Mouse (Mus musculus) embryonic fibroblast, embryonic 13.5 days (primary cell): ENCODE data around the gene Styk1. TPM values are rescaled to one million over a fixed set of nuclear protein-coding genes. Genes with fewer than 3 reads are reported as not detected.

Experiments used
- H3K27ac ChIP-seq: 2 replicates; pipeline ENCODE4 v1.5.1; 2012; ENCODE audit warnings: low read length, control low read depth, inconsistent platforms; ENCODE audit not compliant: insufficient read depth
- H3K4me1 ChIP-seq: 2 replicates; pipeline ENCODE4 v1.6.1; 2011; ENCODE audit warnings: low read length; ENCODE audit not compliant: control insufficient read depth, insufficient read depth
- H3K4me3 ChIP-seq: 2 replicates; pipeline ENCODE4 v1.5.1; 2011; ENCODE audit warnings: mild to moderate bottlenecking, control low read depth, low read length; ENCODE audit not compliant: insufficient read depth
- CTCF ChIP-seq: IDR thresholded peaks from 2 replicates; pipeline ENCODE4 v1.5.1; 2011; ENCODE audit warnings: mild to moderate bottlenecking, control low read depth, low read length, moderate library complexity, borderline replicate concordance; ENCODE audit not compliant: insufficient read depth
- POLR2A ChIP-seq: IDR thresholded peaks from 2 replicates; pipeline ENCODE4 v1.6.1; 2011; ENCODE audit warnings: low read depth, mild to moderate bottlenecking, control low read depth, low read length, moderate library complexity
- polyA plus RNA-seq: library from polyadenylated mRNA; stranded (reverse); fragments of >200 nt; gene quantifications from 2 replicates; pipeline ENCODE4 v1.2.4, GENCODE M21; 2011; ENCODE audit warnings: low read depth; ENCODE audit not compliant: missing spikeins, insufficient read length

Styk1 gene
- polyA plus RNA-seq, 1 experiment = 11.3 TPM

DNA sequence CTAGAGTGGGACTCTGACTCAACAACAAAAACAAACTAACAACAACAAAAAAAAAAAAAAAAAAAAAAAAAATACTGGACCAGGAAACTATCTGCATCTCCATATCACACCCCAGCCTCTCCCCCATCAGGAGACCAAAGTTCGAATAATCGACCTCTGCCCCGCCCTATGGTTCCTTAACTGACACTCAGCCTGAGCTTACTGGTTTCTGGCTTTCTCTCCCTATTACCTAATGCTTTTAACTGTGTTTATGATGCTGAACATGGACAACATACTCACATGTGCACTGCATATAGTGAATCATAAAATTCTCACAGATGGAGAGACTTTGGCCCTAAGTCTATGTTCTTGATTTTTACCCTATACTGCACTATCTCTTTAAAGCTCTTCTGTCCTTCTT, 14.1 kb downstream of the Styk1 start:
- no peak for TF ChIP-seq POLR2A
- no peak for TF ChIP-seq CTCF
- Histone ChIP-seq H3K4me3 (no peak overlapping the region), H3K4me1 (peaks cover 13% of the 10 kb centered on the region), H3K27ac (peak overlapping the region; percentile 84)

DNA sequence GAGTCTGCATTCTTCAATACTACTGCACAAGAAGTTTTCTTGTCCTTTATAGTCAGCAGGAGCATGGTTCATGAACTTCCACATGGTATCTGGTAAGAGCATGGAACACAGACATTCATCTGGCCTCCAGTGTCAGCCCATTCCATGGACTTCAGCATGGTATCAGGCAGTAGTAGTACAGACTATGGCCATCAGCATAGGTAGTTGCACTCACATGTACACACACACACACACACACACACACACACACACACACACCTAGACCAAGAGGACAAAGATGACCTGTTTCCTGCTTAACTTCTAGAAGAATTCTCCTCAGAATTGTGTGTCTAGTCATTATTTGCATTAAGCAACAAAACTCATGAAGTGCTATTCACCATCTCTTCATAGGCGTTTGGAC, 14.6 kb downstream of the Styk1 start:
- Histone ChIP-seq H3K4me3 (no peak overlapping the region), H3K27ac (peak overlapping the region; percentile 84), H3K4me1 (peaks cover 9% of the 10 kb centered on the region; the same call in 1 of the 2 replicates)
- TF ChIP-seq CTCF (no peak), POLR2A (no peak)

GRCm38 (mm10) chr6:131327076-131327475, 26.3 kb downstream of the Styk1 start:
- TF ChIP-seq CTCF (no peak), POLR2A (no peak)
- no peak overlapping the region for H3K27ac ChIP-seq
- 0 out of 2 replicates have a peak, but pooled peaks cover 2% of the 10 kb centered on the region for H3K4me1 ChIP-seq
- H3K4me3 ChIP-seq = no peak overlapping the region

DNA sequence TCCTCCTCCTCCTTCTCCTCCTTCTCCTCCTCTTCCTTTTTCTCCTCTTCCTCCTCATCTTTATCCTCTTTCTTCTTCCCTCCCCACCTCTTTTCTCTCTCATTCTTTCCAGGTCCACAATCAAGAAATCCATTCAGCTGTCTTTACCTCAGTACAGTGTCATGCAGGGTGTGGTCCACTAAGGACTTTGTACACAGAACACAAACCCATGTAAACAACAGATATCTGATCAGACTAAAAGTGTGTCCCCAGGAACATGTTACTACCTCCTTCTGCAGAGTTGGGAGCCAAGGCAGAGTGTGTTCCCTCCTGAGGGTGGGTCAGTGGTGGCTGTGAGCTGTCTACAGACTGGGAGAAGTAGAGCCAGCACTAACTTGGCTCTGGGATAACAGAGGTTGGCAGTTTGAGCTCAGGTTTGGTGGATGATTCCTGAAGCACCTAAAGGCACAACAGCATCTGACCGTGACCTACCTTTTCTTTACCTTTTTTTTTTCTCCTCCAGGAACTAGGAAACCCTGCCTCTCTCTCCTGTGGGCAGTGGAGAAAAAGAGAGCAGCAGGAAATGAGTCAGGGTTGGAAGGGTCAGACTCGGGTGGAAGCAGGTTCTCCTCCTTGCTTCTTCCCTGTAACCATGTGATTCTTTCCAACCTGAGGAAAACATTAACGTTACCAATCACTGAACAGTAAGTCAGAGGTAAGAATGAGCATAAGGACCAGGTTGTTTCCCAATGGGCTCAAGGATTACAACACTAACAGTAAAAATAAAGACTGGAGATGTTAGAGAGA, 31.4 kb downstream of the Styk1 start:
- H3K27ac ChIP-seq = no peak overlapping the region
- no peak overlapping the region for H3K4me3 ChIP-seq
- no peak for TF ChIP-seq CTCF
- TF ChIP-seq POLR2A = no peak
- 0 out of 2 replicates have a peak, but pooled peaks cover 3% of the 10 kb centered on the region for H3K4me1 ChIP-seq

DNA sequence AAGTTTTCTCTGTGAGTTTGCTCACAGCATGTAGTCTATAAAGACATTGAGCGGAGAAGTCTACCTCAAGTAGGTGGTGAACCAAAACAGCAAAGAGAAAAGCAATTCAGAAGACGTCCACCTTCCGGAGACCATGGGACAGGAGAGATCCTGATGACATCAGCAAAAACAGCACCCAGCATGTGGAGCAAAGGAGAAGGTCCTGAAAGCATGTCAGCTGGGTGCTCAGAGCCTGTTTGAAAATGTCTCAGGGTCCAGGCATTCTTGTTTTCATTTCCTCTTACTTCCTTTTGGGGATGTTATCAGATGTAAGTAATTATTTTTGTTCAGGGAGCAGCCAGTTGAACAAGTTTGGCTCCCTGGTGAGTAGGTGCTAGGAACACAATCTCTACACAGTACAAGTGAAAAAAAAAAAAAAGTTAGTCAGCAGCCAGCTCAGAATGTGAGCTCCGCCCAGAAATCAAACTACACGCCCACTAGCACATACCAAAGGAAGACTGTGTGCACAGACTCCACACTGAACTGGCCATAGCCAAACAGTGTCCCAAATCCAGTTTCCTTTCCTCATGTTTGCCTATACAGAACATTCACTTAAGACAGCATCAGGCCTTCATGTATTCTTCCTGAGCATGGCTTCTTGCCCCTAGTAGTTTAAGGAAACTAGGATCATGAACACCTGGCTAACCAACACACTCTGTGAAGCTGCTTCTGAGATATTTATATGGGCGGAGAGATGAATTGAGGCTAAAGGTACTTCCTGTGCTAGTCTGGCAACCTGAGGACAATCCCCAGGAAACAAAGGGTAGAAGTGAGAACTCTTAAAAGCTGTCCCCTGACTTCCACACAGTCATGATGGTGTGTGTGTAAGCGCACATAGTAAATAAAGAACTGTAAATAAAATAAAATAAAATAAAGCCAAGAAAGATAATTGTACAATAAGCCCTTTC, 37.0 kb downstream of the Styk1 start:
- peaks cover 6% of the 10 kb centered on the region for H3K4me1 ChIP-seq

GRCm38 (mm10) chr6:131308031-131308430, 45.4 kb downstream of the Styk1 start:
- Histone ChIP-seq H3K4me3 (no peak overlapping the region), H3K4me1 (no peaks in the 10 kb centered on the region), H3K27ac (no peak overlapping the region)
- TF ChIP-seq POLR2A (no peak), CTCF (no peak)

More for the DNA sequence above, 37.0 kb downstream of the Styk1 start:
- TF ChIP-seq POLR2A (no peak), CTCF (no peak)
- no peak overlapping the region for H3K4me3 ChIP-seq
- peak overlapping the region; percentile 47; the same call in 1 of the 2 replicates for H3K27ac ChIP-seq

DNA sequence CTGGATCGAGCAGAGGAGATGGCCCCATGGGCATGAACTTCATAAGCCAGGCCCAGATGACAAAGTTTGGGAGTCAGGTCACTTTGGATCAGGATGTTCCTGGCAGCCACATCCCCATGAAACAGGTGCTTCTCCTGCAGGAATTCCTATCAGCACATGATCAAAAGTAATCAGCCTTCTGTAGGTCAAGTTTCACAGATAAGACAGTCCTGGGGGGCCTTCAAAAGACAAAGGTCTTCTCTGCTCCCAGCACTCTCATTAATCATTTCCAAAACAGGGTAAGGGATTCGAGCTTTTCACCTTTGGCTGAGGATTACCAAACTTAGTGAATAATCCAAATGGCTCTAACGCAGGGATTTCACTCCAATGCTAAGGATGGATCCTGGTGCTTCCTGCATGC, 48.6 kb downstream of the Styk1 start:
- no peak for TF ChIP-seq CTCF
- Histone ChIP-seq H3K4me3 (no peak overlapping the region), H3K4me1 (no peaks in the 10 kb centered on the region), H3K27ac (no peak overlapping the region)

DNA sequence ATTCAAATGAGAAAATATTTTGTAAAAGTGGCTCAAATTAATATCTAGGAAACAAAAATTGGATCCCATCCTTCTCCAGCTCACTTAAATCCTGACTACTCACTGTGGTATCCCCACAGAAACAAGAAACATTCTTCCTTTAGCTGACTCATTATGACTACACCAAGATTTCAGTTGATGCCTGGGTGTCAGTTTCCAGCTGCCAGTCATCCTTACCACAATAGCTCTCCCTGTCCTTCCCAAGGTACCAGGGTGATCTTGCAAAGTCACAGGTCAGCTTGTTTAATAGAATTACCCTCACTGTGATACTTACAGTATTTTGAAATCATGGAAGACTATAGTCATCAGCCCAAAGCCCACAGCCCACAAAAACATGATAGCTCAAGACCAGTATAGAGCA, 54.9 kb downstream of the Styk1 start:
- TF ChIP-seq POLR2A (no peak), CTCF (no peak)
- peaks cover 4% of the 10 kb centered on the region; the same call in 1 of the 2 replicates for H3K4me1 ChIP-seq
- no peak overlapping the region for H3K4me3 ChIP-seq
- peak overlapping the region; percentile 89 for H3K27ac ChIP-seq

GRCm38 (mm10) chr6:131294435-131295112, 58.8 kb downstream of the Styk1 start:
- Histone ChIP-seq H3K27ac (no peak overlapping the region), H3K4me3 (no peak overlapping the region), H3K4me1 (peaks cover 6% of the 10 kb centered on the region)
- no peak for TF ChIP-seq CTCF
- TF ChIP-seq POLR2A = no peak
